Mouse (Mus musculus) brain, embryonic 14.5 days (tissue): Measurements from ENCODE around the gene Nav1. TPM values are rescaled to one million over a fixed set of nuclear protein-coding genes. Genes with fewer than 3 reads are reported as not detected.

Experiments
- DNase-seq: peaks from one replicate; pipeline ENCODE4 v3.0.0-alpha.2; 2011; ENCODE audit warnings: low read depth
- CTCF ChIP-seq: fragments of 200-500 bp; IDR thresholded peaks from 2 replicates; pipeline ENCODE4 v1.5.1; 2012; ENCODE audit warnings: inconsistent platforms, mild to moderate bottlenecking, moderate library complexity, borderline replicate concordance; ENCODE audit not compliant: insufficient read depth, insufficient read length; ENCODE audit errors: extremely low read depth
- POLR2A ChIP-seq: fragments of 200-500 bp; IDR thresholded peaks from 2 replicates; pipeline ENCODE4 v1.6.1; 2012; ENCODE audit warnings: mild to moderate bottlenecking, inconsistent platforms, borderline replicate concordance; ENCODE audit not compliant: poor library complexity, insufficient read depth, insufficient read length, severe bottlenecking; ENCODE audit errors: extremely low read depth
- polyA plus RNA-seq: library from polyadenylated mRNA; depleted of rRNA; stranded (reverse); fragments of >200 nt; gene quantifications from 2 replicates; pipeline ENCODE4 v1.2.3, GENCODE M21; 2012; rRNA removed

Gene Nav1
- polyA plus RNA-seq, 1 experiment = 92.9 TPM

DNA sequence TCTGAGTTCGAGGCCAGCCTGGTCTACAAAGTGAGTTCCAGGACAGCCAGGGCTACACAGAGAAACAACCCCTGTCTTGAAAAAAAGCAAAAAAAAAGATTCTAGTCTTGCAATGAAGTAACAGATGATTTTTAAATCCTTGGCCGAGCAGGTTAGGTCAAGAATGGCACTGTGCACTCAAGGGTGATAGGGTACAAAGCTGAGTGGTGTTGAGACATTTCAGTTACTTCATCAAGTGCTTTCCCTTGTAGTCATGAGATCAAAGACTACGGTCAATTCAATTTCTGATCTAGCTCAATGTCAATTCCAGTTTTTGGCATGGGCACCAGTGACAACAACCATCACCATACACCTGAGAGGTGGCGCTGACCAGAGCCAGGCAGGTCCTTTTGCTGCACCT lies 198.1 kb downstream of the Nav1 start:
- no peak for DNase-seq
- TF ChIP-seq POLR2A = no peak
- no peak for TF ChIP-seq CTCF

DNA sequence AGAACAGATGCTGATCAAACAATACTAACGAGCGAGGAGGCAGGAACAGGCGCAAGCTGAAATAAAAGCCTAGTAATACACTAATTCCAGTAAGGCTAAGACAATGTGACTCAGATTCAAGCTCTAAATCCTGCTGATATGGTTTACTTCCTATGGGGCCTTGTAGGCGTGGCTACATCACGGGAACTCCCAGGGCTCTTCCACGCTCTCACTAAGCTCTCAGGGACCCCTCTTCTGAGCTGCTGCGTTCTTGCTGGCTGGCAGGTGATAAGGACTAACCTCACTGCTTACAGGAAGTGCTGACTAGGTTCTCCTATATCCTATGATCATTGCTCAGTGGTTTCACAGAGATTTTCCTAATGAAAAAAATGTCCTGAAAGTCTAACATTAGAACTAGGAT lies 201.7 kb downstream of the Nav1 start:
- no peak for DNase-seq
- TF ChIP-seq POLR2A = no peak

DNA sequence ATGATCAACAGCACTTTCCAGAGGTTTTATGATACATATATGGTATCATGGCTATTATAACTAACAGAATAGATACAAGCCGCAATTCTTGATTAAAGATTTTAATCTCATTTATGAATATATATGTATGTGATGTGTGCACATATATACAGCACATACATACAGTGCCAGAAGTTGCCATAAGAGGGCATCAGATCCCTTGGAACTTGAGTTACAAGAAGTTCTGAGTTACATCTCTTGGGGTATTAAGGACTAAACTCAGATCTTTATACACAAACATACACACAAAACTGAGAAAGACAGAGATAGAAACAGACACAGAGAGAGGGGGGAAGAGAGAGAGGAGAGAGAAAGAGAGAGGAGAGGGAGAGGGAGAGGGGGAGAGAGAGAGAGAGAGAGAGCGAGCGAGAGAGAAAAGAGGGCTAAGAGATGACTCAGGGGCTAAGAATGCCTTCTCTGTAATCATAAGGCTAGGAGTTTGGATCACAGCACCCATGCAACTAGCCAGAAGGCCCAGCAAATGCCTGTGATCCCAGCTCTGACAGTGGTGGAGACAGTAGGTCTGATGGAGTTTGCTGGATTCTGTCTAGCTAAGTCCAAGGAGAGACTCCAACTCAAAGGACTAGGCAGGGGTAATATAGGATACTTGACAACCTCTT lies 205.5 kb downstream of the Nav1 start:
- DNase-seq = peak; percentile 33
- no peak for TF ChIP-seq POLR2A
- no peak for TF ChIP-seq CTCF

DNA sequence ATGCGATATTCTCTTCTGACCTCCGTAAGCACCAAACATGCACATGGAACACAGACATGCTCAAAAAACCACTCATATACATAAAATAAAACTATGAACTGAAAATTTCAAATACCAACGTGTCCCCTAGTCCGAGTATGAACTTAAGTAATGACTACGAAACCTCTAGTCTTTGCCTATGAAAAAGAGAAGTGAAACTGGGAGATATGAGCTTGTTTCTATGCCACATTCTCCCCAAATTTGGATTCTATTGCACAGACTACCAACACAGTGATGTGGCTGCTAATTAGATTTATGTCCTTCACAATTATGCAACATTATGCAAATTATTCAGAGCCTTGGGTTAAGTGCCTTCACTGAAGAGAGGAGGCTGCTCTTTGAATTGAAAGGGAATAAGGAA lies 207.6 kb downstream of the Nav1 start:
- DNase-seq = no peak
- TF ChIP-seq CTCF (no peak), POLR2A (no peak)

DNA sequence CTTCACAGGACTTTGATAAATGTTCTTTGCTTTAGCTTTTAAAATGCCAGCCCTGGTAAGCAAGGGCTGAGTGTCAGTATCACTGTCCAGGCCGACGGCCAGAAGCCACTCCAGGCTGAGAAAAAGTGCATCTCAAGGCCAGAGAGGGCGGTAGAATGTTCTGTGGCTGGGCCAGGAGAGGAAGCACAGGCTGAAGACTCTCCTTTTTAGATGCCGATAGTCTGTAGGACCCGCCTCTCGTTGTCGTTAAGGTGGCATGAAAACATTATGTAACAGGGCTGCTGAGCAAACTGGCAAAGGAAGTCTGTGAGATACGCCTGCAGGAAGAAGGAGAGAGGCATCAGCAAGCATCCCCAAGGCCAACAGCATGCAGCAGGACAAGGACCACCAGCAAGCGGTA lies 221.9 kb downstream of the Nav1 start:
- no peak for DNase-seq
- TF ChIP-seq CTCF = no peak
- no peak for TF ChIP-seq POLR2A

Other genes starting within 250 kb of the Nav1 start
- 60.3 and 61.4 TPM in 2 replicates for gene Shisa4, start 232.1 kb downstream of the Nav1 start, polyA plus RNA-seq
- 185 and 217 TPM in 2 replicates for gene Ipo9, start 176.8 kb downstream of the Nav1 start, polyA plus RNA-seq
- 28.4 and 29.1 TPM in 2 replicates for gene Csrp1, start 112.8 kb upstream of the Nav1 start, polyA plus RNA-seq
- gene Phlda3, start 158.8 kb upstream of the Nav1 start, polyA plus RNA-seq = 18.6 and 20.1 TPM in 2 replicates
- gene Tnni1, start 172.1 kb upstream of the Nav1 start, polyA plus RNA-seq = 2.6 and 3.1 TPM in 2 replicates
- 0.81 and 0.93 TPM in 2 replicates for gene Lad1, start 211.3 kb upstream of the Nav1 start, polyA plus RNA-seq
- gene Tnnt2, start 229.1 kb upstream of the Nav1 start, polyA plus RNA-seq = 0.71 and 1.0 TPM in 2 replicates